Mouse (Mus musculus) lung, embryonic 14.5 days (tissue): ENCODE measurements around the gene Tex26. TPM values are rescaled to one million over a fixed set of nuclear protein-coding genes. Genes with fewer than 3 reads are reported as not detected.
A peak's percentile ranks its signal among the peaks of the same experiment; 100 is the strongest.

Experiments used
- ATAC-seq: fragments of 200-750 bp; cut with Nextera tagmentation; 2 replicates; pipeline ENCODE4 v1.8.0; 2017; ENCODE audit warnings: mild to moderate bottlenecking, moderate TSS enrichment, moderate library complexity; ENCODE audit not compliant: insufficient read depth
- DNase-seq: peaks from one replicate; pipeline ENCODE4 v3.0.0-alpha.2; 2015
- H3K27ac ChIP-seq: fragments of 300-500 bp; sonication (generic); 2 replicates; pipeline ENCODE4 v1.5.1; 2014; ENCODE audit warnings: low read depth, mild to moderate bottlenecking, moderate library complexity
- H3K27me3 ChIP-seq: fragments of 300-500 bp; sonication (generic); 2 replicates; pipeline ENCODE4 v1.6.1; 2014; ENCODE audit warnings: low read length, control low read depth; ENCODE audit not compliant: insufficient read depth
- H3K36me3 ChIP-seq: fragments of 300-500 bp; sonication (generic); 2 replicates; pipeline ENCODE4 v1.6.1; 2014; ENCODE audit warnings: control low read depth; ENCODE audit not compliant: insufficient read depth
- H3K4me1 ChIP-seq: fragments of 300-500 bp; sonication (generic); 2 replicates; pipeline ENCODE4 v1.6.1; 2014; ENCODE audit warnings: antibody characterized with exemption, control low read depth; ENCODE audit not compliant: insufficient read depth
- H3K4me2 ChIP-seq: fragments of 300-500 bp; sonication (generic); 2 replicates; pipeline ENCODE4 v1.6.1; 2014; ENCODE audit warnings: mild to moderate bottlenecking
- H3K4me3 ChIP-seq: fragments of 300-500 bp; sonication (generic); 2 replicates; pipeline ENCODE4 v1.5.1; 2014; ENCODE audit warnings: low read depth, low read length
- H3K9ac ChIP-seq: fragments of 300-500 bp; sonication (generic); 2 replicates; pipeline ENCODE4 v1.6.1; 2014
- H3K9me3 ChIP-seq: fragments of 300-500 bp; sonication (generic); 2 replicates; pipeline ENCODE4 v1.6.1; 2016; ENCODE audit warnings: low read depth, low read length, control low read depth
- CTCF ChIP-seq: IDR thresholded peaks from 2 replicates; pipeline ENCODE4 v1.5.1; 2016; ENCODE audit warnings: antibody characterized with exemption, low read depth
- WGBS: fragments of 180-500 bp; shearing (Covaris S2); extraction: QIAGEN DNeasy Blood & Tissue Kit; methylation state at CpG from one replicate; pipeline ENCODE4 v1.1.7; 2014; 5-methylcytosine and 5-hydroxymethylcytosine counted together
- polyA plus RNA-seq: library from polyadenylated mRNA; unstranded; fragments of >200 nt; fragmentation: Nextera tagmentation; extraction: Ambion mirVana; gene quantifications from 2 replicates; pipeline ENCODE4 v1.2.1, GENCODE M21; 2014

Gene Tex26
- polyA plus RNA-seq, 1 experiment from 2014 or later = 0.64 TPM

GRCm38 (mm10) chr5:149499936-149500335 is 60.5 kb downstream of the Tex26 start:
- no peak overlapping the region for H3K27ac ChIP-seq
- WGBS = 36% methylated on average over 4 of the region's 4 CpGs
- no peak overlapping the region for H3K4me3 ChIP-seq
- no peak overlapping the region for H3K9ac ChIP-seq
- no peak overlapping the region for H3K4me2 ChIP-seq
- ATAC-seq (peak; percentile 58; the same call in 1 of the 2 replicates), DNase-seq (peak; percentile 26)
- H3K9me3 ChIP-seq = no peaks in the 10 kb centered on the region
- no peaks in the 10 kb centered on the region for H3K27me3 ChIP-seq
- no peaks in the 10 kb centered on the region for H3K36me3 ChIP-seq
- TF ChIP-seq CTCF = no peak
- no peaks in the 10 kb centered on the region for H3K4me1 ChIP-seq

DNA sequence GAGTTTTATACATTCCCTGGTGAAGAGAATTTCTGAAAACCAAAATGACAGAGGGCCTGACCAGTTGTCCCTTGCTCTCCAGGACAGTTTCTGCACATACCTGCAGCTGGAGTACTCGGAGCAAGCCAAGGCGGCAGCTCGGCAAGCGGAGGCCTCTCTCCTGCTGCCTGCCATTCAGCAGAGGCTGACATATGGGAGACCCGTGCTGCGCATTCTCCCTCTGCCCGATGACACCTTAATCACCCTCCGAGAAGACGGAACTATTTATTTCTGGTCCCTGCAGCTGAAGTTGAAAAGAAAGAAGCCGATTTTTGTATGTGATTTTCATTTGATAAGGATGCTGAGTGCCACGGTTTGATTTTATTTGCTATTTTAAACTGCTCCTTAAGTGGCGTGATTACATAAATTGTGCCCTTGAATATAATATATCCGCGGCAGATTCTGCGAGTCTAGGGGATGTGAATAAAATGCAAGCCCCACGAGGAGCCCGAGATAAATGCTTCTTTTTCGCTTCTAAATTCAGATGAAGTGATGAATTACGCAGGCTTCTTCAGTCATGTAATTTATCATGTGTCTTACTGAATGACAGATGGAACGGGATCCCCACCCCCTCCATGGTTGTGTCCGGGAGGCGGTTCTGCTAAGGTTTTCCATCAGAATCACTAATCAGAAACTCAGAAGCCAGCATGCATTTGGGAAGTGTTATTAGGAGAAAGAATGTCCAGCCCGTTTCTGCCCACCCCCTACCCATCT is 64.1 kb downstream of the Tex26 start:
- Histone ChIP-seq H3K4me1 (no peaks in the 10 kb centered on the region), H3K27me3 (no peaks in the 10 kb centered on the region), H3K9ac (no peak overlapping the region), H3K36me3 (no peaks in the 10 kb centered on the region), H3K4me2 (no peak overlapping the region), H3K27ac (no peak overlapping the region), H3K4me3 (no peak overlapping the region), H3K9me3 (no peaks in the 10 kb centered on the region)
- DNase-seq (no peak), ATAC-seq (no peak)
- TF ChIP-seq CTCF = no peak
- WGBS = 57% methylated on average over 23 of the region's 23 CpGs

GRCm38 (mm10) chr5:149504985-149505384 is 65.5 kb downstream of the Tex26 start:
- Histone ChIP-seq H3K9ac (no peak overlapping the region), H3K27me3 (no peaks in the 10 kb centered on the region), H3K4me2 (no peak overlapping the region), H3K4me1 (no peaks in the 10 kb centered on the region), H3K9me3 (no peaks in the 10 kb centered on the region), H3K36me3 (no peaks in the 10 kb centered on the region), H3K4me3 (no peak overlapping the region), H3K27ac (no peak overlapping the region)
- DNase-seq (no peak), ATAC-seq (no peak)
- TF ChIP-seq CTCF = no peak
- 62% methylated on average over 8 of the region's 8 CpGs for WGBS

GRCm38 (mm10) chr5:149506033-149506432 is 66.6 kb downstream of the Tex26 start:
- no peak for DNase-seq
- no peak overlapping the region for H3K4me2 ChIP-seq
- ATAC-seq = no peak
- H3K4me1 ChIP-seq = no peaks in the 10 kb centered on the region
- H3K9me3 ChIP-seq = no peaks in the 10 kb centered on the region
- H3K9ac ChIP-seq = no peak overlapping the region
- H3K4me3 ChIP-seq = no peak overlapping the region
- no peaks in the 10 kb centered on the region for H3K27me3 ChIP-seq
- 95% methylated on average over 2 of the region's 2 CpGs for WGBS
- H3K27ac ChIP-seq = no peak overlapping the region
- H3K36me3 ChIP-seq = no peaks in the 10 kb centered on the region
- TF ChIP-seq CTCF = peak; percentile 6; the same call in 1 of the 2 replicates

DNA sequence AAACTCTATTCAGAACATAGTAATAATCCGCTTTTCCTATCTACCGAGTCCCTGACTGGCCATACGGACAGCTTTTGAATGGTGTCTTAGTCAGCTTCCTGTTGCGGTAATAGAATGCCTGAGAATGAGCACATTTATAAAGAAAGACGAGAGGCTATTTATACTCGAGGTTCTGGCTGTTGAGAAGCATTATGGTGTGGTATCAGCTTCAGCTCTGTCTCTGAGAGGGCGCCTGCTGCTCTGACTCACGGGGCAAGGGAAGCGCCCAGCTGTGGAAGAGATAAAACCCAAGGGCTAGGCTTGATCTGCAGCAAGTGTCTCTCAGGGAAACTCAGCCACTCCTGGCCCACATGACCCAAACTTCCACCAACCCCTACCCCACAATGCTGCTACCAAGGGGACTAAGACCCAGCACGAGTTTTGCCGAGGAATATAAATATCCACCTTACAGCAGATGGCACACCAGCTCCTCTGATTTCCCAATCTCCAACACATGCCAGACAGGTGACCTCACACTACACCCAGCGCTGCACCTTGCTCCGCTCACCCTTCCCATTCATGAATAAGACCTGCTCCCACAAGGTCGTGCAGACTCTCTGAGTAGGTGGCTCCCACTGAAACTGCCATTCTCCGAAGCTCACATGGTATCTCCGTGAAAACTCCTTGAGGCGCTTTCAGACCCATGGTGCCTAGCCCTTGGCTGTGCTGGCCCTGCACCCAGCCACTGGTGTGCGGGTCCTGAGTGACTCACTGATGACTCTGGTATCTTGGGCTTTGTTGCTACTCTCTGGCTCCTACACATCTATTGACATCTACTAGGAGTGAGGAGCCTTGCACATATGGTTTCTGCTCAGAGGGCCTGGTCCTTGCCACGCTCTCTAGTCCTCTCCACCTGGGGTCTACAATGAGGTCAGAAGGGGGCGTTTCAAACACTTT is 68.9 kb downstream of the Tex26 start:
- ATAC-seq = 0 out of 2 replicates have a peak, but pooled peaks have one; percentile 52
- Histone ChIP-seq H3K27ac (no peak overlapping the region), H3K36me3 (no peaks in the 10 kb centered on the region), H3K27me3 (no peaks in the 10 kb centered on the region), H3K9ac (no peak overlapping the region), H3K4me3 (no peak overlapping the region), H3K9me3 (no peaks in the 10 kb centered on the region), H3K4me2 (no peak overlapping the region), H3K4me1 (peaks cover 2% of the 10 kb centered on the region; the same call in 1 of the 2 replicates)
- no peak for TF ChIP-seq CTCF
- WGBS = 69% methylated on average over 20 of the region's 20 CpGs
- DNase-seq = no peak

- no peak overlapping the region for H3K27ac ChIP-seq
- H3K9me3 ChIP-seq = no peaks in the 10 kb centered on the region
- H3K4me1 ChIP-seq = peaks cover 19% of the 10 kb centered on the region
- no peak overlapping the region for H3K4me2 ChIP-seq
- H3K36me3 ChIP-seq = no peaks in the 10 kb centered on the region
- H3K4me3 ChIP-seq = no peak overlapping the region
- ATAC-seq (no peak), DNase-seq (no peak)
- no peak for TF ChIP-seq CTCF
- H3K9ac ChIP-seq = no peak overlapping the region
- 62% methylated on average over 13 of the region's 13 CpGs for WGBS
- no peaks in the 10 kb centered on the region for H3K27me3 ChIP-seq
Observed at GRCm38 (mm10) chr5:149510323-149510722, 70.9 kb downstream of the Tex26 start.

- no peak overlapping the region for H3K27ac ChIP-seq
- H3K4me2 ChIP-seq = no peak overlapping the region
- H3K4me1 ChIP-seq = peaks cover 19% of the 10 kb centered on the region
- no peak for TF ChIP-seq CTCF
- H3K9me3 ChIP-seq = no peaks in the 10 kb centered on the region
- ATAC-seq (no peak), DNase-seq (no peak)
- no peak overlapping the region for H3K4me3 ChIP-seq
- no peaks in the 10 kb centered on the region for H3K36me3 ChIP-seq
- no peak overlapping the region for H3K9ac ChIP-seq
- no peaks in the 10 kb centered on the region for H3K27me3 ChIP-seq
- 66% methylated on average over 3 of the region's 3 CpGs for WGBS
Observed at GRCm38 (mm10) chr5:149512695-149513094, 73.2 kb downstream of the Tex26 start.
